Mouse (Mus musculus) thymus, postnatal 14 days (tissue): ENCODE results near the gene Otop3.

Experiments used
- DNase-seq: peaks from one replicate; pipeline ENCODE4 v3.0.0; 2021

Otop3 gene

DNA sequence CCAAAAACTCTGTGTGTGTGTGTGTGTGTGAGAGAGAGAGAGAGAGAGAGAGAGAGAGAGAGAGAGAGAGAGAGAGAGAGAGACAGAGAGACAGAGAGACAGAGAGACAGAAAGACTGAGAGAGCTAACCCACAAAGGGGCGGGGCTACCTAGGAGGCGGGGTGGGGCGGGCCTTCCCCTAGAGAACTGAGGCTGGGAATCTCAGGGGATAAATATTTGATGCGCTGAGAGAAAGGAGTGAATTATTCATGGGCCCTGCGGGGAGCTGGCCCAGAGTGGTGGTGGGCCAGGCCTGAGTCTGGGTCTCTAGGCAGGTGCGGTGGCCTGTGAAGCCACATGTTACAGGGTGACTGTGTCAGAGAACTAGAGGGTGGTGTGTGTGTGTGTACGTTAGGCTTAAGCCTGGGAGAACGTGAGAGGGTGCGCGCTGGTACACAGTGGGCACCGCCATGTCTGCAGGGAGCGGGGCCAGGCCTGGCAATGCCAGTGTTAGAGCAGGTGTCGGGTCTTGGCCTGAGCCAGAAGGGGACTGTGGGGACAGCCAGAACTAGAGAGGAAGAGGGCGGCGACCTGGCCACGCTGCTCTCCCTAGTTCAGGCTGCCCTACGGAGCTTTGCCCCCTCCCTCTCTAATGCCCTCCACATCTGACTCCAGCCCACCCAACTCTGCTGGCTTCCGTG is 14.7 kb upstream of the Otop3 start:
- no peak for DNase-seq

- DNase-seq: peak; percentile 62
These were observed 12.4 kb upstream of the Otop3 start, which contains the start of gene Ush1g for GRCm38 (mm10) chr11:115321906-115322693. Gene Ush1g (minus strand): TSS chr11:115322041.

- no peak for DNase-seq
These were observed 11.2 kb upstream of the Otop3 start for GRCm38 (mm10) chr11:115323354-115323753.

DNA sequence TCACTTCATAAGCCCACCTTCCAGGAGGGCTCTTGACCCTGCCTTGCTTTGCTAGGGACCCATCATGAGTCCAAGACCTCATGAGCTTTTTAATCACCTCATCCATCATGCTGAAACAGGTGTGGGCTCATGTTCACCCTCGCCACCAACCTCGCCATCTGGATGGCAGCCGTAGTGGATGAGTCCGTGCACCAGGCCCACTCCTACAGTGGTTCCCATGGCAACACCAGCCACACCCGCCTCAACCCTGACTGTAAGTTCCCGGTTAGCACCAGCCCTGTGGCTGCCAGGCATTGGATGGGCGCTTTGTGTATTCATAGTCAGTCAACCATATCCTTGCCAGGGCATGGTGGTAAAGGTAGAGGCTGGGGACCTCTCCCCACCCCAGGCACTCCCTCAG is 7.8 kb upstream of the Otop3 start:
- no peak for DNase-seq

DNA sequence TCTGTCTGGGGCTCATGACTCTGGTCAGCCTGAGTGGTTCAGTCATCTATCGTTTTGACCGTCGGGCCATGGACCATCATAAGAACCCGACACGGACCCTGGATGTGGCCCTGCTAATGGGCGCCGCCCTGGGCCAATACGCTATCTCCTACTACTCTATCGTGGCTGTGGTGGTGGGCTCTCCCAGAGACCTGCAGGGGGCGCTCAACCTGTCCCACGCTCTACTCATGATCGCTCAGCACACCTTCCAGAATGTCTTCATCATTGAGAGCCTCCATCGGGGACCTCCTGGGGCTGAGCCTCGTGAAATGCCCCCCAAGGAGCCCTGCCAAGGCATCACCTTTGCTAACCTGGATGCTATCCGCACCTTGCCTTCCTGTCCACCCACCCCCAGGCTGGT is 5.2 kb upstream of the Otop3 start:
- DNase-seq: peak; percentile 45

DNA sequence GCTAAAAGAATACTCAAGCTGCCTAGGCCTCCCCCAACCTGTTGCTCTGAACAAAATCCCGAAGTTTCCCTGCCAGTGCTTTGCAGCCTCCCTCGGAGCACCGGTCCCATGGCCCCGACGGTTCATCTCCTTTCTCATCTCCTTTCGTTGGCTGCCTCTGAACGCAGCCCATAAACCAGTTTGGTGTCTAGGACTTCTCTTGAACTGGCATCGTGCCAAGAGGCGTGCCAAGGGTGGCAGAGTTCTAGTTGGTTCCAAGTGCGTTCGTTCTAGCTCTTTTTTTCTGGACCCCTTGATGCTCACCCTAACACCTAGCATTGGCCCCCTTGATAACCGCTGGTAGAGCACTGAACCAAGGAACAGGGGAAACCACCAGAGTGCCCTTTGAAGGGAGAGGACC is 692 bp downstream of the Otop3 start:
- DNase-seq: no peak

- no peak for DNase-seq
These were observed 1.6 kb downstream of the Otop3 start for GRCm38 (mm10) chr11:115336115-115336514.

DNA sequence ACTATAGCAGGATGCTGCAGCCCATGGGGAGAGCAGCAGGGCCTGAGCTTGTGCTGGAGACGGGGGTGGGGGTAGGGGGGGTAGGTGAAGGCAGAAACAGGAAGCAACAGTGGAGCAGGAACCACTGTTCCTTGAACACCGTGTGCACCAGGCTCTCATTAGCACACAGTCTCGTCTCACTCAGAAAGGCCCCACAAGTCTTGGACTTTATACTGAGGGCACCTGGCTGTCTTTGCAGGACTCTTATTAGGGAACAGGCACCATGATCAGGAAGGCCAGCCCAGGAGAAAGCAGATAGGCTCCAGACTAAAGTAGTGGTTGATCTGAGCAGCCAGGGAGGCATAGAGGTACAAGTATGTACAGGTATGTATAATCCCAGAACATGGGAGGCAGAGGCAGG is 2.8 kb downstream of the Otop3 start:
- no peak for DNase-seq

- no peak for DNase-seq
These were observed 3.3 kb downstream of the Otop3 start for GRCm38 (mm10) chr11:115337826-115338225.

- no peak for DNase-seq
These were observed 6.7 kb downstream of the Otop3 start for GRCm38 (mm10) chr11:115341246-115341645.

GRCm38 (mm10) chr11:115341866-115342265 is 7.3 kb downstream of the Otop3 start:
- no peak for DNase-seq

- peak; percentile 45 for DNase-seq
These were observed 10.4 kb downstream of the Otop3 start for GRCm38 (mm10) chr11:115344967-115345366.

GRCm38 (mm10) chr11:115345515-115345914 is 11.0 kb downstream of the Otop3 start:
- DNase-seq: no peak

DNA sequence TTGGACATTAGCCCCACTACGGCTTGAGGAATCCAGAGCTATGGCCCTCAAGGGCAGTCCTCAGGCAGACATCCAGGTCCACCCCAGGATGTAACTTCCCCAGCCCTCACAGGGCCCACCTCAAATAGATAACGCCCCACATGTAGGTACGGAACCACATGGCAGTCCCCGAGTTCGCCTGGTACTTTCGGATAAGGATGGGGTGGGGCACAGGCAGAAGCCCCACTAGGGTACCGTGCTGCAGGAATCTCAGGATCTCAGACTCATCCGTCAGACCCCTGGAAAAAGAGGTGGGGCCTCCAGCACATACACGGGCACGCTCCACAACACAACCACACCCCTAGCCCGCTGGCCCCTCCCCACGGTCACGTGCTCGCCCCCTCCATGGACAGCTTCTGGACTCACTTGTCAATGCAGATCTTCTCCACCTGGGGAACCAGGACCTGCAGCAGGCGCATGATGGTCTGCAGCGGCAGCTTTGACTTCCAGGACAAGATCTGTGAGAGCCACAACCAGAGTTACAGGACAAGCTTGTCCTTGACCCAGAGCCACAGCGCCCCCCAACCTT is 14.2 kb downstream of the Otop3 start:
- no peak for DNase-seq

GRCm38 (mm10) chr11:115349976-115350375 is 15.4 kb downstream of the Otop3 start:
- no peak for DNase-seq

GRCm38 (mm10) chr11:115353375-115353774 is 18.8 kb downstream of the Otop3 start:
- no peak for DNase-seq

- DNase-seq: peak; percentile 69
These were observed 19.7 kb downstream of the Otop3 start for GRCm38 (mm10) chr11:115354183-115354582.

GRCm38 (mm10) chr11:115358468-115358867 is 23.9 kb downstream of the Otop3 start:
- DNase-seq: peak; percentile 84

DNA sequence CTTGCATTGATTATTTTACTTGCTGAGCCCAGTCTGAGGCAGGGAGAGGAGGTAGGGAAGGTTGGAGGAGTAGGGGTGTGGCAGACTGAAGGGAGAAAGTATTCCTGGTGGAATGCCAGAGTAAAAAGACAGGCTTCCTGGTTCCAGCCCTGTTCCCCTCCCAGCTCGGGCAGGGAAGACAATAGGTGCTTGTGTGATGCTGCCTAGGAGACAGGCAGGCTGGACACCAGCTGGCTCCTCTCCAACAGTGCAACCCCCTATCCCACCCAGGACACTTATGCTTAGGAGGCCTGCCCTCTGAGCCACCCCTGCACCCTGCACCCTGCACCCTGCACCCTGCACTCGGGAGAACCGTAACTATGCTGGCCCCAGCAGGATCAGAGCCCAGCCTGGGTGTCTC is 24.8 kb downstream of the Otop3 start:
- DNase-seq: no peak

GRCm38 (mm10) chr11:115359726-115360125 is 25.2 kb downstream of the Otop3 start:
- DNase-seq: peak; percentile 70

- no peak for DNase-seq
These were observed 29.6 kb downstream of the Otop3 start for GRCm38 (mm10) chr11:115364136-115364535.

GRCm38 (mm10) chr11:115366039-115366705 is 31.6 kb downstream of the Otop3 start:
- DNase-seq: no peak

DNA sequence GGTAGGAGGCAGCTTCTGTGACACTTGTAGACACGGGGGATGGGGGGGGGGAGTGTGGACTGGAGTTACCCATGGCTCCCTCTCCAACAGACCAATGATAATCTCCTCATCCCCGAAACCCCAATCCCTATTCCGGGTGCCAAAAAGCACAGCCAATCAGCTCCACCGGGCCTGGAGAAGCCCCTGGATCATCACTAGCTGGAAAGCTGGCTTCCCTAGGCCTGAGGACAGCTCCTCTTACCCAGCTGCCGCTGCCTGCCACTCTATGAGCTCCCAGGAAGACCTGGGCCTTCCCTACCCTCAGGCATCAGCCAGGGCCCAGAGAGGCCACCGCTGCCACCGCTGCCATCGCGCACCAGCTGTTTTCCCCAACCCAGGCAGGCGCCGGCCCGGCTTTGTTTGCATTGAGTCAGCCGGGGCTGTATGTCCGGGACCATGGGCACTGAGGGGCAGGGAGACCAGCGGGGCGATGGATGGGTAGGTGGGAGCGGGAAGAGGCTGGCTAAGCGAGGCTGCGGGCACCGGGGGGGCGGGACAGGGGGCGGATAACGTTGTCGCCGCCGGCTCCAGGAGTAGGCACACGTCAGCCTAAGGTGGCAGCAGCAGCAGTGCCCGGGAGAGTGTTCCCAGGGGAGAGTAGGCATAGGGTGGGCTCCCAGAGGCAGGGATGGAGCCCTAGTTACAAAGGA is 32.3 kb downstream of the Otop3 start:
- DNase-seq: peak; percentile 53
